Comparison of ENCODE assay signal across 13 mouse cellular contexts in genomic region chr2:67658091-67658490, GRCm38 (mm10).
"Had no signal": no experiment of that assay in that cellular context is flagged by ENCODE, and none has a peak within 500 bp of the region (broad histone marks: within the 10 kb centered on the region; RNA-seq: fewer than 3 reads in every experiment).

No protein-coding gene starts in this region.

- H3K9ac ChIP-seq: liver, embryonic 13.5 days had no signal

- H3K27me3 ChIP-seq: liver, embryonic 13.5 days had no signal

- H3K9me3 ChIP-seq: liver, embryonic 13.5 days had no signal

- H3K4me1 ChIP-seq: liver, embryonic 13.5 days had no signal

- H3K36me3 ChIP-seq: liver, embryonic 13.5 days had no signal

- DNase-seq: kidney, adult 9 months; kidney, postnatal 14 days; kidney, postnatal 4 days; liver, embryonic 13.5 days; lung, adult 2 months; lung, postnatal 14 days; lung, postnatal 4 days; midbrain, embryonic 14.5 days; right cerebral cortex, postnatal 14 days; right cerebral cortex, postnatal 4 days; thymus, postnatal 25 days had no signal

- H3K27ac ChIP-seq: liver, embryonic 13.5 days; stomach, postnatal 0 days had no signal

- H3K4me3 ChIP-seq: liver, embryonic 13.5 days had no signal

- H3K4me2 ChIP-seq: liver, embryonic 13.5 days; midbrain, embryonic 11.5 days had no signal
